Mouse (Mus musculus) spleen, adult 10 weeks (tissue): Measurements from ENCODE around the gene Srpx. TPM values are rescaled to one million over a fixed set of nuclear protein-coding genes. Genes with fewer than 3 reads are reported as not detected.

Experiments used
- polyA plus RNA-seq: library from polyadenylated mRNA; stranded (reverse); fragments of 350-450 nt; fragmentation: Illumina TruSeq; extraction: RNeasy Lipid Tissue Mini Kit (QIAGEN cat#74804); gene quantifications from one replicate; pipeline ENCODE4 v1.2.3, GENCODE M21; 2015; ENCODE audit warnings: low replicate concordance; ENCODE audit not compliant: insufficient read depth

The Srpx gene
- polyA plus RNA-seq = 11.3 TPM

GRCm38 (mm10) chrX:10117065-10117719 is at the start of gene Srpx:
Gene Srpx (minus strand): TSS chrX:10117709.

Other genes with a start within 250 kb of the Srpx start
- not detected for gene Sytl5, start 232.1 kb downstream of the Srpx start, polyA plus RNA-seq
- gene Rpgr, start 99.2 kb upstream of the Srpx start, polyA plus RNA-seq = 6.9 TPM
- gene Otc, start 134.6 kb upstream of the Srpx start, polyA plus RNA-seq = not detected